Mouse (Mus musculus) brain, embryonic 14.5 days (tissue): Measurements from ENCODE around the gene Cadm4.

Experiments used
- CTCF ChIP-seq: fragments of 200-500 bp; IDR thresholded peaks from 2 replicates; pipeline ENCODE4 v1.5.1; 2012; ENCODE audit warnings: inconsistent platforms, mild to moderate bottlenecking, moderate library complexity, borderline replicate concordance; ENCODE audit not compliant: insufficient read depth, insufficient read length; ENCODE audit errors: extremely low read depth
- POLR2A ChIP-seq: fragments of 200-500 bp; IDR thresholded peaks from 2 replicates; pipeline ENCODE4 v1.6.1; 2012; ENCODE audit warnings: mild to moderate bottlenecking, inconsistent platforms, borderline replicate concordance; ENCODE audit not compliant: poor library complexity, insufficient read depth, insufficient read length, severe bottlenecking; ENCODE audit errors: extremely low read depth

DNA sequence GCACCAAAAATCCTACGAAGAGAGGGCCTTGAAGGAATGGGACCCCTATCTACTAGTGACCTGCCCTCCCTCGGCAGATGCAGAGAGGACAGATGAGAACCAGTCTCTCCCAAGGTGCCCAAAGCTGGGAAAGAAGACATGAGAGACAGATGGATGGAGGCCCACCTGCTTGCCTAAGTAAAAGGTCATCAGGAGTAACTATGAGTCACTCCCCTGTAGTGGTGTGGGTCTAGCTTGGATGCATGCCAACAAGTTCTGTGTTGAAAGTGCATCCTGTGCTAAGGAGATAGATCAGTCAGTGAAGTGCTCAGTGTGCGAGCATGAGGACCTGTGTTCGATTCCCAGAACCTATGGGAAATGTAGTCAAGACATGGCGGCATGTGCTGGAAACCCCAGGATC is 2.9 kb upstream of the Cadm4 start:
- TF ChIP-seq CTCF (no peak), POLR2A (no peak)
